Mouse (Mus musculus): ENCODE measurements around the gene Hsd3b1.

DNA sequence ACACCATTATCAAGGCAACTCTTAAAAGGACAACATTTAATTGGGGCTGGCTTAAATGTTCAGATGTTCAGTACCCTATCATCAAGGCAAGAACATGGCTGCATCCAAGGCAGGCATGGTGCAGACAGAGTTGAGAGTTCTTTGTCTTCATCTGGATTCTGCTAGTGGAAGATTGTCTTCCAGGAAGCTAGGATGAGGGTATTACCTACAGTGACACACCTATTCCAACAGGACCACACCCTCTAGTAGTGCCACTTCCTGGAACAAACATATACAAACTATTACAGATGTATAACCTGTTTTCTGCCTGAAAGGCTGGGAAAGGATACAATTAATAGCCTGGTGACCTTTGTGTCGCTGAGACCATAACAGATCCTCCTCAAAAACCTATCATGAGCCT, 10.7 kb downstream of the Hsd3b1 start:
- TF ChIP-seq ZNF384 (IDR thresholded peaks at IDR 0.05; ENCODE audit: low read depth, low read length) (no peak), CHD2 (IDR thresholded peaks at IDR 0.05; ENCODE audit: low read depth, low read length) (no peak)

Measured in ES-E14 (cell line).